Mouse (Mus musculus) lung, embryonic 15.5 days (tissue): ENCODE data around the gene Prss46. TPM values are rescaled to one million over a fixed set of nuclear protein-coding genes. Genes with fewer than 3 reads are reported as not detected.

Experiments
- ATAC-seq: fragments of 200-750 bp; cut with Nextera tagmentation; 2 replicates; pipeline ENCODE4 v1.8.0; 2017; ENCODE audit warnings: moderate number of reproducible peaks, borderline replicate concordance; ENCODE audit not compliant: low FRiP score, low TSS enrichment; ENCODE audit errors: extremely low read depth
- H3K27ac ChIP-seq: fragments of 300-500 bp; sonication (generic); 2 replicates; pipeline ENCODE4 v1.5.1; 2015; ENCODE audit warnings: moderate library complexity, mild to moderate bottlenecking, inconsistent platforms
- H3K27me3 ChIP-seq: fragments of 300-500 bp; sonication (generic); 2 replicates; pipeline ENCODE4 v1.6.1; 2015; ENCODE audit warnings: inconsistent platforms
- H3K36me3 ChIP-seq: fragments of 300-500 bp; sonication (generic); 2 replicates; pipeline ENCODE4 v1.6.1; 2015; ENCODE audit warnings: inconsistent platforms
- H3K4me1 ChIP-seq: fragments of 300-500 bp; sonication (generic); 2 replicates; pipeline ENCODE4 v1.6.1; 2015; ENCODE audit warnings: inconsistent platforms
- H3K4me2 ChIP-seq: fragments of 300-500 bp; sonication (generic); 2 replicates; pipeline ENCODE4 v1.6.1; 2015; ENCODE audit warnings: inconsistent platforms, mild to moderate bottlenecking, moderate library complexity
- H3K4me3 ChIP-seq: fragments of 300-500 bp; sonication (generic); 2 replicates; pipeline ENCODE4 v1.5.1; 2015; ENCODE audit warnings: mild to moderate bottlenecking, inconsistent platforms
- H3K9ac ChIP-seq: fragments of 300-500 bp; sonication (generic); 2 replicates; pipeline ENCODE4 v1.6.1; 2015; ENCODE audit warnings: inconsistent platforms
- H3K9me3 ChIP-seq: fragments of 300-500 bp; sonication (generic); 2 replicates; pipeline ENCODE4 v1.6.1; 2016; ENCODE audit warnings: inconsistent platforms
- whole genome bisulfite sequencing: fragments of 180-500 bp; shearing (Covaris S2); methylation state at CpG from one replicate; pipeline ENCODE4 v1.1.7; 2015; 5-methylcytosine and 5-hydroxymethylcytosine counted together
- polyA plus RNA-seq: library from polyadenylated mRNA; unstranded; fragments of >200 nt; fragmentation: Nextera tagmentation; extraction: Ambion mirVana; gene quantifications from 2 replicates; pipeline ENCODE4 v1.2.1, GENCODE M21; 2015

Gene Prss46
- polyA plus RNA-seq, 1 experiment from 2014 or later = not detected

DNA sequence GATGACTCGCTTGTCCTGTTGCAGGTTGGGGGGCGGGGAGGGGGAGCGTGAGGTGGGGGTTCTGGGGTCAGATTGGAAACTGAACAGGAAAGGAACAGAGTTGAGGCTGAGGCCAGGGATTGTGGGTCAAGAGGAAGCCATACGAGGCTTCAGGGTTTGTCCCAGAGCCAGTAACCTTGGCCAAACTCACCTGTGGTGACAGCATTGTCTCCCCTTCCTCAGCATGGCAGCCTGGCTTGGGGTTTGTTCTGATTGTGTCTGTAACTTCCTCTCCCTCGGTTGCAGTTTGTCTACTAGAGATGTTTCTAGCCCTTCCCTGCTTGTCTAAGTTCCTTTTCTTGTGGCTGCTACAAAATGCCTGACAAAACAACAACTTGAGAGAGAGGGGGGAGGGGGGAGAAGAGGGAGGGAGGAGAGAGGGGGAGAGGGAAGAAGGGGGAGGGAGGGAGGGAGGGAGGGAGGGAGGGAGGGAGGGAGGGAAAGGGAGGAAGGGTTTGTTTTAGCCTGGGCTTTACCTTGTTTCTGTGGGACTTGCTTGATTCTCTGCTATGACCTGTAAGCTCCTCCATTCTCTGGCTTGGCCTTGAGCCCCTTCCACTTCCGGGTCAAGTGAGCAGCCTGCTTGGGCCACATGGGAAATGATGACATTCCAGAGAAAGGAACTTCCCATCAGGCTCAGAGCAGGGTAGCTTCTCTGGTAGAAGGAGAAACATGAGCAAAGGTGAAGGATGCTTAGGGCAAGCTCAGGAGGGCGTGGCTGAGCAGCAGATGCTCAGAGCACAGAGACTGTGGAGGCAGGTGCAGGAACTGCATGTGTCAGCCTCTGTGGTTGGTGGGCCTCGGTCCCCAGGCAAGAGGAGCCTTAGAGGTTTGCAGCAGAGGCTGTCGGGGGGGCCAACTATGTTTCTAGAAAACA lies 43.3 kb downstream of the Prss46 start:
- no peak overlapping the region for H3K4me2 ChIP-seq
- ATAC-seq = no peak
- 57% methylated on average over 9 of the region's 9 CpGs for WGBS
- no peak overlapping the region for H3K9ac ChIP-seq
- H3K4me3 ChIP-seq = no peak overlapping the region
- H3K27me3 ChIP-seq = no peaks in the 10 kb centered on the region
- no peaks in the 10 kb centered on the region for H3K9me3 ChIP-seq
- no peaks in the 10 kb centered on the region; the same call in 1 of the 2 replicates for H3K36me3 ChIP-seq
- 0 out of 2 replicates have a peak, but pooled peaks cover 7% of the 10 kb centered on the region for H3K4me1 ChIP-seq
- no peak overlapping the region for H3K27ac ChIP-seq

DNA sequence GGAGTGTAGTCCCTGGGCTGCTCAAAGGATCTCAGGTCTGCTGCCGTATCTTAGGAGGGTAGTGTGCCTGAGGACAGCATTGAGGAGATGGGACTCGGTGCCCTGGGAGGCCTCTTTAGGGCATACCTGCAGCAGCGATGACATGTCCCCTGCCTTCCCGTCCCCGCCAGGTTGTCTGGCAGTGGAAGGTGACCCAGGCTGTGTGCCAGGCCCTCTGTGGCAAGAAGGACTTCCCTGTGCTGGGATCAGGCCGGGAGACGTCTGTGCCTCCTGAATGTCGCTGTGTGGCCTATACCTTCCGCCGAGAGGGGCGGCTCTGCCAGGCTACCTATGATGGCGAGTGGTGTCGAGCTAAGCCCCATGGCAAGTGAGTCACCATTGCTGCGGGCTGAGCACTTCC lies 44.6 kb downstream of the Prss46 start:
- no peak overlapping the region for H3K4me2 ChIP-seq
- H3K9ac ChIP-seq = no peak overlapping the region
- H3K27me3 ChIP-seq = no peaks in the 10 kb centered on the region
- 0 out of 2 replicates have a peak, but pooled peaks cover 7% of the 10 kb centered on the region for H3K4me1 ChIP-seq
- H3K36me3 ChIP-seq = no peaks in the 10 kb centered on the region; the same call in 1 of the 2 replicates
- WGBS = 90% methylated on average over 14 of the region's 14 CpGs
- no peak overlapping the region for H3K27ac ChIP-seq
- no peaks in the 10 kb centered on the region for H3K9me3 ChIP-seq
- no peak overlapping the region for H3K4me3 ChIP-seq
- ATAC-seq = no peak

DNA sequence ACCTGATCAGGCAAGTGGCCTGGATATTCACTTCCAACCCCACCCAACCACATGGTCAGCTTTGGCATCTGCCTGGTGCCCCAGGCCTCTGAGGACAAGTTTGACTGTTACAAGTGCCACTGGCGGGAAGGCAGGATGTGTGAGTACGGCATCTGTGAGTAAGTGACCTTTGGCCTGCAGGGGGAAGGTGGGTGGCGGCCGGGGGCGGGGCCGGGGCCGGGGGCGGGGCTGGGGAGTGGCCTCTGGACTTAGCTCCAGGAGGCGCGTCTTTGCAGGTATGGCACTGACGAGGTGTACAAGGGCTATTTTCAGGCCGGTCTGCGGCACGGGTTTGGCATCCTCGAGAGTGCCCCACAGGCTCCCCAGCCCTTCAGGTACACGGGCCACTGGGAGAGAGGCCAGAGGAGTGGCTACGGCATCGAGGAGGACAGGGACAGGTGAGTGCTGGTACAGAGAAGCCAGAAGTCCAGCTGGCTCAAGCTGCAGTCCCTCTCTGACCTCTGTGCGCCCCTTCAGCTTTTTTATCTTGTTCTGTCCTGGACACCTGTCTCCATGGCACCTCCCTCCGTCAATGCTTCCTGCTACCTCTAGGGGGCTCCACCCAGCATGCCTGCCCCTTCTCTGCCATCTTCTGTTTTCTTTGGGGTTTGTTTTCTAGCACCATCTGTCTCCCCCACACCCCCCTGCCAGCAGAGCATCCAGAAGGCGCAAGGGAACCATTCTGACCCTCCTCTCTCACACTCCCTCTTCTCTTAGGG lies 45.9 kb downstream of the Prss46 start:
- 0 out of 2 replicates have a peak, but pooled peaks cover 7% of the 10 kb centered on the region for H3K4me1 ChIP-seq
- no peaks in the 10 kb centered on the region; the same call in 1 of the 2 replicates for H3K36me3 ChIP-seq
- H3K9me3 ChIP-seq = no peaks in the 10 kb centered on the region
- no peak overlapping the region for H3K9ac ChIP-seq
- no peak overlapping the region for H3K27ac ChIP-seq
- no peak overlapping the region for H3K4me2 ChIP-seq
- H3K27me3 ChIP-seq = no peaks in the 10 kb centered on the region
- no peak for ATAC-seq
- 16% methylated on average over 21 of the region's 21 CpGs for WGBS
- H3K4me3 ChIP-seq = no peak overlapping the region

DNA sequence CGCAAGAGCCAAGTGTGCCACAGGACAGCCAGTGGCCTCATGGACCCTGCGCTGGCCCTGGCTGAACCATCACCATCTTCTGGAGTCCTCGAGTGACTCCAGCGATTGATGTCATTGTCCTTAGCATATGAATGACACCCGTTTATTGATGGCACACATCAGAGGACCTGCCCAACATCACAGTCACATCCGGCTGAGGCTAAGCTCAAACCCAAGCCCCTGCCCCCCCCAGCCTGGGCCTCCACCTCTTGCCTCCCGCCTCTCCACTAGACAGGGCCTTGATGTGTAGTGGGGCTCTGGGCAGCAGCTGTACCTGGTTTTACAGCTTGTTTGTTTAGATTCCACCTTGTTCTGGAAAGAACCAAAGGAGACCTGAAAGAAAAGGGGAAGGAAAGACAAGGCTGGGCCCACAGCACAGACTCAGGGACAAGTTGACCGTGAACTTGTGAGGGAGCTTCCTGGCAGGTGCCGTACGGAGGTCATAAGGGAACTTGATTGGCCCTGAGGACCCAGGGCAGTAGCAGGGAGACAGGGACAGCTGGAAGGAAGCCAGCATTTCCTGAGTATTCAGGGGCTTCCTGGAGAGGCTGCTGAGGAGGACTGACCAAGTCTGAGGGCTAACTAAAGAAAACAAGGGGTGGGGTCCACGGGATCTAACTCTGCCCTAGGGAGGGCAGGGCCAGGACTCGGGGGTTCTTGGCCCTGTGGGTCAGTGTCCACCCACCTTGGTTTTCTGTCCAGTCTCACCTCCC lies 46.9 kb downstream of the Prss46 start:
- Histone ChIP-seq H3K27ac (no peak overlapping the region), H3K4me2 (no peak overlapping the region), H3K27me3 (no peaks in the 10 kb centered on the region), H3K4me3 (no peak overlapping the region), H3K9me3 (no peaks in the 10 kb centered on the region), H3K9ac (no peak overlapping the region), H3K36me3 (no peaks in the 10 kb centered on the region; the same call in 1 of the 2 replicates), H3K4me1 (0 out of 2 replicates have a peak, but pooled peaks cover 11% of the 10 kb centered on the region)
- peak; percentile 12; the same call in 1 of the 2 replicates for ATAC-seq
- WGBS = 75% methylated on average over 12 of the region's 12 CpGs

DNA sequence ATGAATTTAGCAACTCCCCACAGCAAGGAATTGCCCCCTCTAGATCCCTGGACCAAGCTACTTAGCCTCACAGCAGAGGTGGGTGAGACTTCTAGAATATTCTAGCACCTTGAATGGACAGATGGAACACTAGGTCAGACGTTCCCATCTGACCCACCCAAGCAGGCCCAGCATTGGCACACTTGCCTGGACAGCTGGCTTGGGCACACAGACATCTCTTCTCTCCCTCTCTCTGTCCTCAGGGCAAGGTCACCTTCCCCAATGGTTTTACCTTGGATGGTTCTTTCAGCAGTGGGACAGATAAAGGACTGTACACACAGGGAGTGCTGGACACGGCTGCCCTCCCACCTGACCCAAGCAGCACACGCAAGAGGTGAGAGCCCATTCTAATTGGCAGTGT lies 48.2 kb downstream of the Prss46 start:
- WGBS = 78% methylated on average over 3 of the region's 3 CpGs
- H3K27me3 ChIP-seq = no peaks in the 10 kb centered on the region

DNA sequence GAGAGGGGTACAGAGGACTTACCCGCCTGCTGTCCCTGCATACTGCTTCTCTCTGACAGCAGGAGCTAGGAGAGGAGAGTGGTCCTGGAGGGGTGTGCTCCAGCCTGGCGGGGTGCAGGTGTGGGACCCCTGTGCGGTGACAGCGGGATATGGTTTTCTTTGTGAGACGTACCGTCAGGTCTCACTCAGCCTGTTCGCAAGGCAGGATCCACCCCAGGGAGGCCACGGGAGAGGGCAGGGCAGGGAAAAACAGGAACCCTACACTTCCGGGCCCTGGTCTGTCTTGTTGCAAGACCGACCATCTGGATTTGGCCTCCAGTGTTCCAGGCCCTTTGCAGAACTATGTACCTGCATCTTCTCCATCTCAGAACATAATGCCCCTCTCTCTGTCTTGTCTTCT lies 49.1 kb downstream of the Prss46 start:
- H3K27me3 ChIP-seq = no peaks in the 10 kb centered on the region
- WGBS = 62% methylated on average over 10 of the region's 10 CpGs
- no peak overlapping the region for H3K4me2 ChIP-seq

More for the DNA sequence above, 48.2 kb downstream of the Prss46 start:
- Histone ChIP-seq H3K9me3 (no peaks in the 10 kb centered on the region), H3K4me3 (no peak overlapping the region), H3K9ac (no peak overlapping the region), H3K27ac (no peak overlapping the region), H3K4me2 (no peak overlapping the region), H3K36me3 (no peaks in the 10 kb centered on the region; the same call in 1 of the 2 replicates), H3K4me1 (0 out of 2 replicates have a peak, but pooled peaks cover 15% of the 10 kb centered on the region)
- ATAC-seq = no peak

DNA sequence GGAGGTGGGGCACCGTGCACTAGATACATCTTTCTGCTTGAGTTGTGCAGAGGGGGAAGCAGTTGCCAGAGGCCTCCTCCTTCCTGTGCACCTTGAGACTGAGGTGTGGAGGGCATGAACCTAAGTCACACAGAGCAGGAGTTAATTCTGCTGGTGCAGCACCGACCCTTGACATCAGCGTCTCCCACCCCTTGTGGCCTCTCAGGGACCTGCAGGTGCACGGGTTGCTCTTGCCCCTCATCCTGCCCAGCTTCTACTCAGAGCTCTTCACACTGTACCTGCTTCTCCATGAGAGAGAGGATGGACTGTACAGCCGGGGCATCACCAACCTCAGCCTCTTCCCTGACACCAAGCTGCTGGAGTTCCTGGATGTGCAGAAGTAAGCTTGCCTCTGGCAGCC lies 51.2 kb downstream of the Prss46 start:
- Histone ChIP-seq H3K4me2 (no peak overlapping the region), H3K4me1 (0 out of 2 replicates have a peak, but pooled peaks cover 13% of the 10 kb centered on the region), H3K36me3 (no peaks in the 10 kb centered on the region; the same call in 1 of the 2 replicates), H3K27ac (no peak overlapping the region), H3K9me3 (no peaks in the 10 kb centered on the region), H3K9ac (no peak overlapping the region), H3K27me3 (no peaks in the 10 kb centered on the region), H3K4me3 (no peak overlapping the region)
- no peak for ATAC-seq
- 51% methylated on average over 5 of the region's 5 CpGs for WGBS

More for the DNA sequence above, 49.1 kb downstream of the Prss46 start:
- Histone ChIP-seq H3K4me3 (no peak overlapping the region), H3K9me3 (no peaks in the 10 kb centered on the region), H3K36me3 (no peaks in the 10 kb centered on the region; the same call in 1 of the 2 replicates), H3K9ac (no peak overlapping the region), H3K4me1 (0 out of 2 replicates have a peak, but pooled peaks cover 15% of the 10 kb centered on the region), H3K27ac (no peak overlapping the region)
- no peak for ATAC-seq

DNA sequence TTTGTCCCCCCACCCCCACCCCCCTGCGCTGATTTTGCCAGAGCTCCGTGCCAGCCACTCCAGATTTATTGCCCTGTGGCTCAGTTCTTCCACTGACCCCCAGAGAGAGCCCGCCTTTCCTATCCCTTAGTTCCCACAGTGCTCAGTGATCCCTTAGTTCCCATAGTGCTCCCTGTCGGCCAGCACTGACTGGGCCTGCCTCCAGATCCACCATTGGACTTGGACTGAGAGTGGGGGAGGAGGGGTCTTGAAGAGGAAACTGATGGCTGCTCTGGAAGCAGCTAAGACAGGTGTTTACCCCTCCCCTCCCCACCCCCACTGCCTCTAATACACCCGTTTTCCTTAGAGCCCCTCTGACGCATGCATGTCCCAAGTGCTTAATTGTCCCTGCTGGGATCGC lies 51.7 kb downstream of the Prss46 start:
- H3K9ac ChIP-seq = no peak overlapping the region
- no peak overlapping the region for H3K4me3 ChIP-seq
- 0 out of 2 replicates have a peak, but pooled peaks cover 8% of the 10 kb centered on the region for H3K4me1 ChIP-seq
- H3K27me3 ChIP-seq = no peaks in the 10 kb centered on the region
- H3K36me3 ChIP-seq = no peaks in the 10 kb centered on the region; the same call in 1 of the 2 replicates
- no peak for ATAC-seq
- 18% methylated on average over 7 of the region's 7 CpGs for WGBS
- H3K27ac ChIP-seq = no peak overlapping the region
- no peaks in the 10 kb centered on the region for H3K9me3 ChIP-seq
- H3K4me2 ChIP-seq = peak overlapping the region; percentile 30; the same call in 1 of the 2 replicates

DNA sequence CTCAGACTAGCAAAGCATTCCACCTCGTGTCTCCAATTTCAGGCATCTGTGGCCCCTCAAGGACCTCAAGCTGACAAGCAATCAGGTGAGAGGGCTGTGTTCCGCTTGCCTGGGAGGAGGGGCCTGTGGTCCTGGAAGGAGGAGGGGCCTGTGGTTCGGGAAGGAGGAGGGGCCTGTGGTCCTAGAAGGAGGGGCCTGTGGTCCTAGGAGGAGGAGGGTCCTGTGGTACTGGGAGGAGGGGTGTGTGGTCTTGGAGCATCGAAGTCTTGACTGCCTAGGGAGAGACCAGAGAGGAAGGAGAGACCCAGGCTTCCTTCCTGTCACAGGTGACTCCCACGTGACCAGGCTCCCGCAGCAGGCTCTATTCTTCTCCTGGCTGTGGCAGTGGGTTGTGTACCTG lies 52.3 kb downstream of the Prss46 start:
- no peaks in the 10 kb centered on the region for H3K9me3 ChIP-seq
- H3K9ac ChIP-seq = no peak overlapping the region
- H3K27ac ChIP-seq = no peak overlapping the region
- ATAC-seq = peak; percentile 44; the same call in 1 of the 2 replicates
- 0 out of 2 replicates have a peak, but pooled peaks cover 8% of the 10 kb centered on the region for H3K4me1 ChIP-seq
- H3K4me2 ChIP-seq = 0 out of 2 replicates have a peak overlapping the region, but pooled peaks have one; percentile 30
- H3K27me3 ChIP-seq = no peaks in the 10 kb centered on the region
- no peak overlapping the region for H3K4me3 ChIP-seq
- WGBS = 9% methylated on average over 6 of the region's 6 CpGs
- no peaks in the 10 kb centered on the region; the same call in 1 of the 2 replicates for H3K36me3 ChIP-seq

DNA sequence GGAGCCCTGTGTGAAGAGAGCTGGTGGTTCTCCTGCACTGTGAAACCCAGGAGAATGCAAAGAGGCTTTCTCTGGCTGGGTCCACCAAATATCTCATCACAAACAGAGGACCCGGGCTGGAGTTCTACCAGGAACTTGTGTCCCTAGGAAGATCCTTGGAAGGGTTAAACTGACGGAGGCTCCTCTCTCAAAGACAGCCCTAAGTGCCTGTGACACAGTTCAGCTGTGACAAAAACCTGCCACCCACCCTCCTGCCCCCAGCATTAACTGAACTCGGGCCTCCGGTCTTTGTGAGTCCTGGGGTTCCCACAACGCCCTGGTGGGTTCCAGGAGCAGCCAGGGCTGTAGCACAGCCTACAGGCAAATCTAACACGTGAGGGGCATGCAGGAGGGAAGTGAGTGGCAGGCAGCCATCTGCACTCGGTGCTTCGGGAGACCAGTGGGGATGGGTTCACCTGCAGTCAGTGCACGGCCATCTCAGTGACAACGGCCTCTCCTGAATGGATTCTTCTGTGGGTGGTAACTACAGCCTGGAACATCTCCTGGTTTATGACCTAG lies 55.2 kb downstream of the Prss46 start:
- no peaks in the 10 kb centered on the region for H3K36me3 ChIP-seq
- no peak overlapping the region for H3K4me3 ChIP-seq
- no peaks in the 10 kb centered on the region for H3K27me3 ChIP-seq
- no peak for ATAC-seq
- 0 out of 2 replicates have a peak, but pooled peaks cover 8% of the 10 kb centered on the region for H3K4me1 ChIP-seq
- no peak overlapping the region for H3K27ac ChIP-seq
- 38% methylated on average over 10 of the region's 10 CpGs for WGBS
- H3K4me2 ChIP-seq = no peak overlapping the region
- H3K9me3 ChIP-seq = no peaks in the 10 kb centered on the region
- H3K9ac ChIP-seq = no peak overlapping the region

DNA sequence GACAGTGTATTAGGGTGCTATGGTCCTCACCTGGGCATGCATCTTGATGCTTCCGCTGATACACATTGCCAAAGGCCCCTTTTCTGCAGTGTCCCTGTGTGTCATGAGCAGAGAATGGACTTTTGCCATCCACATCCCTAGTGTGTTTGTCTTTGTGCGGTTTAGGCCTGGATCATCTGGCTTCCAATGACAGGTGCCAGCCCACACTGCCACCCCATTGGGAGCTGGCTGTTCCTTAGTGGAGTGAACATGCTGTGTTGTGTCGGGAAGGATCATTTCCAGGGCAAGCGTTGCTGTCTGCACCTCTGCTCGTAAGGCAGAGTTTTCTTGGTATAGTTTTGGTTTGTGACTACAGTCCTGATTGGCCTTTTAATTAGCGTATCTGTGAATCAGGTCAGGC lies 56.9 kb downstream of the Prss46 start:
- Histone ChIP-seq H3K27me3 (no peaks in the 10 kb centered on the region), H3K36me3 (no peaks in the 10 kb centered on the region), H3K4me2 (no peak overlapping the region), H3K9me3 (no peaks in the 10 kb centered on the region), H3K4me3 (no peak overlapping the region), H3K27ac (no peak overlapping the region), H3K4me1 (0 out of 2 replicates have a peak, but pooled peaks cover 5% of the 10 kb centered on the region), H3K9ac (no peak overlapping the region)
- 90% methylated on average over 6 of the region's 6 CpGs for WGBS
- ATAC-seq = no peak
